Mouse (Mus musculus): ENCODE measurements at regions not wholly inside any gene's neighbourhood (a gene's known extent, or its start where the extent isn't known, plus 50 kb on each side); places are given as distances from the start of the nearest gene placed in this dataset.
"Not testable (repeated sequence)": the region's sequence is repeated elsewhere in the genome, so short reads cannot be mapped to it uniquely, and the experiment has no call there.

DNA sequence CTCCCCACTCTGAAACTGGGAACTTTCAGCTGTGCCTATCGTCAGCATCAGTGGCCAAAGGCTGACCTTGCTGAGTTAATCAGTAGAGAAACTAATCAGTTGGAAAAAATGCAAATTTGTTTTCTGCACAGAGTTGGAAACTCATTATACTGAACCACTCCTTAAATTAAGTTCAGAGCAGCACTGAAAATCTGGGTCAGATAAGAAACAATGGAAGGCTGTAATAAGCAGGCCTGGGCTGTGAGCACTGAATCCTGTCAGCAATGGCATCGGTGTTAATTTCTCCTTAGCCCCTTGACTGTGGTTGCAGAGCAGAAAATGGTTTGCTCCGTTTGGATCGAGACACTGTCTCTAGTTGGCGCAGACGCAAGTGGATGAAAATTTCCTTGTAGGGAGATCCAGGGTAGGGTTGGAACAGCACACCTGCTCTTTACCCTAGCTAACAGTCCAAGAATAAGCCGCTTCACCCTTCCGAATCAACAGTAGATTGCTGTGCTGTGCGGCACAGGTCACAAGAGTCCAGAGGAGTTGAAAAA lies 289.4 kb downstream of the Tox3 start:
- no peak for DNase-seq
- intact Hi-C loops (cut with DNase I): no loop called here

DNA sequence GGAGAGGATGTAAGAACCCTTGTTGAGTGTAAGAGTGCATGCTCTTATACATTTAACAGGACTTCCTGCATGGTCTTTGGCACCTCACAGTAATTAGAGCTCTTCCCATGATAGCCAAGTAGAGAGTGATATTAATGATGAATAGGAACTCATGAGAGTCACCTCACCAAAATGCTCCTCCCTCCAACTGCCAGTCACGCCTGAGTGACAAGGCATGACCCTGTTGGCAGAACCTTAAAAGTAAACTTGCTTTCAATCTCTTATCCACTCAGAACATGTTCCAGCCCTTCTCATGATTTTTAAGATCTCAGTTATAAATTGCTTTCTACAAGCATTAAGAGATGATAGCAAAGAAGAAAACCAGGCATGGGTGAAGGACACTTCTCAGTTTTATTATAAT lies 291.8 kb downstream of the Tox3 start:
- intact Hi-C loops (cut with DNase I): no loop called here

DNA sequence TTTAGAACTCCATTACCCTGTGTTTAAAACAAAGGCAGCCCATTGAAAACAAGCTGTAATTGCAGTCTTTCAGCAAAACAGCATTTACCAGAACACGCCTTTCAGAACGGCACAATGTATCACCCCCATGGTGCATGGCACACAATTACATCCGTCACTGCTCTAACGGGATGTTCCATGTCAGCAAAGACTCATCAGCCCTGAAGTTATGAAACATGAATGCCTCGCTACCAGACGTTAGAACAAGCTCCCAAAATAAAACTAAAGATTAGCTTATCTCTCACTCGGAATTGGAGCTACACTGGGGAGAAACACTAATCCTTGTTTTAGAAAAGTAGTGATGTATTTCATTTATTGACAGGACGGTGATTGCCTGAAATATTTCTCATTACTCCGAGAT lies 301.4 kb downstream of the Tox3 start:
- intact Hi-C loops (cut with DNase I): no loop called here
- DNase-seq: peak; percentile 19 to 61

More for the DNA sequence above, 291.8 kb downstream of the Tox3 start:
- DNase-seq: no peak

DNA sequence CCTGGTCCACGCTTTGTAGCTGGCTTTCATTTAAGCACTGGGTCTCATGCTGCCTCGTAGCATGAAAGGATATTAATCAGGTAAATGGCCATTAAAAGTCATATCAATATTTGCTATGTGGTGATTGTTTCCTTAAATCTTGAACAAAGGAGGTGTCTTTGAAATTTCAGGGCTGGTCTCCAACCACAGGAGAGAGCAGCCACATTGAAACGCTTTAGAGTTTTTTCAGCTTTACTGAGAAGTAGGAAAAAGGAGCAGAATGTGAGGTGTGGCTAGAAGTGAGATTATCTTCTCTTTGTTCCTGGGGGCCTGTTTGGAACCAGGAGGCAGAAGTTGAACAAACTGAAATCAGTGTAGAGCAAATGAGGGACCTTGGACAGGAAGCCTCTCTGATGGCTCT lies 311.7 kb downstream of the Tox3 start:
- no peak for DNase-seq
- intact Hi-C loops (cut with DNase I): no loop called here

DNA sequence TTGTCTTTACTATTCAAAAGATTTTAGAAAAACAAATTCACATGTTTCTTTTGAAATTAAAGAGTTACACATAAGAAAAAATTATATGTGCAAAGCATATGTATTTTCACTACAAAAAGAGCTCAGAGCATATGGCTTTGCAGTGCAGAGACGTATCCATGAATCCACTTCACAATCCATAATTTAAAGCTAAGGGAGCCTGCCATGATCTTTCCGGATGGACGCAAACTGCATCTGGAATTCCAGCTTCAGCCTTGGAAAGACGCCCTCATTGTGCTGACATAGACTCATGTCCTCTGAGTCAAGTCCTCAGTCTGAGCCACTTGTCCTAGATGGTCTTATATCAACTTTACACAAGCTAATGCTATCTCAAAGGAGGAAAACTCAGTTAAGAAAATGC lies 315.6 kb downstream of the Tox3 start:
- no peak for DNase-seq
- intact Hi-C loops (cut with DNase I): no loop called here

DNA sequence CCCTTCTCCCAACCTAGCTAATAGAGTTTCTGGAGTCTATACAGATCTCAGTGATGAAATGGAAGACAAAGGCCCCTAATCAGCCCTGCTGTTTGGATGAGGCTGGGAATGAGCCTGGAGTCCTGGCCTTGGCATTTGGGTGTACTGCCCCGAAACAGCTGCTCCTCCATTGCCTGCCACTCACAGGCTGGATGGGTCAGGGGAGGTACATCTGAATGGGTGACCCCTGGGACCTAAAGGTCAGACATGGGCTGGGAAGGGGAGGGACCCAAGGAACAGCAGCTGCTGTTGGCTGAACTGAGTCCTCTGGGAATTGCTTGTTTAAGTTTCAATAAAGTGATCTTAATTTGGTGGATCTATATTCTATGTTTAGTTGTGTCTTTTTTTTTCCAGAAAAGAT lies 316.9 kb downstream of the Tox3 start:
- no peak for DNase-seq
- intact Hi-C loops (cut with DNase I): no loop called here

DNA sequence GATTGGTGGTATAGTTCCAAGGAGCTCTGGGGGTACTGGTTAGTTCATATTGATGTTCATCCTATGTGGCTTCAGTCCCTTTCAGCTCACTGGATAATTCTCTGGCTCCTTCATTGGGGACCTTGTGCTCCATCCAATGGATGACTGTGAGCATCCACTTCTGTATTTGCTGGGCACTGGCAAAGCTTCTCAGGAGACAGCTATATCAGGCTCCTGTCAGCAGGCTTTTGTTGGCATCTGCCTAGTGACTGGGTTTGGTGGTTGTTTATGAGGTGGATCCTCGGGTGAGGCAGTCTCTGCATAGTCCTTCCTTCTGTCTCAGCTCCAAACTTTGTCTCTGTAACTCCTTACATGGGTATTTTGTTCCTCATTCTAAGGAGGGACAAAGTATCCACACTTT lies 330.2 kb downstream of the Tox3 start:
- DNase-seq: peak in 1 of 2 experiments; percentile 35
- intact Hi-C loops (cut with DNase I): not testable (repeated sequence)

DNA sequence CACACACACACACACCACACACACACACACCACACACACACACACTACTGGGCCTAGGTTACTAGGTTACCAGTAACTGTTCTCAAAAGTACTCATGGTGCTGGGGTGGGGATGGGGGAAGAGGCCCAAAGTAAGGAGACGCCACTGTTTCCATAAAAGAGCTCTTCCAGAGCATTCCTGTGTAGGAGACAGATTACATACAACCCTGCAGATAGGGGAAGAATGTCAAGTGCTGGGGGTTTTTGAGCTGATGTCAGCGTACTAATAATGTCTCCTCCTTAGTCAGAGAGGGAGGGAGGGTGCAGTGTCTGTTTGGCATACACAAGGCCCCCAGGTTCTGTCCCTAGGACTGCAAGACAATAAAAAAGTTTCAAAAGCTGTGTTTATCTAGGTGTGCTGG lies 334.4 kb downstream of the Tox3 start:
- peak; percentile 62 to 72 for DNase-seq
- intact Hi-C loops (cut with DNase I): loop anchor here (5.0 kb wide), 1 partner anchor 119 kb away; no protein-coding TSS in a partner anchor

DNA sequence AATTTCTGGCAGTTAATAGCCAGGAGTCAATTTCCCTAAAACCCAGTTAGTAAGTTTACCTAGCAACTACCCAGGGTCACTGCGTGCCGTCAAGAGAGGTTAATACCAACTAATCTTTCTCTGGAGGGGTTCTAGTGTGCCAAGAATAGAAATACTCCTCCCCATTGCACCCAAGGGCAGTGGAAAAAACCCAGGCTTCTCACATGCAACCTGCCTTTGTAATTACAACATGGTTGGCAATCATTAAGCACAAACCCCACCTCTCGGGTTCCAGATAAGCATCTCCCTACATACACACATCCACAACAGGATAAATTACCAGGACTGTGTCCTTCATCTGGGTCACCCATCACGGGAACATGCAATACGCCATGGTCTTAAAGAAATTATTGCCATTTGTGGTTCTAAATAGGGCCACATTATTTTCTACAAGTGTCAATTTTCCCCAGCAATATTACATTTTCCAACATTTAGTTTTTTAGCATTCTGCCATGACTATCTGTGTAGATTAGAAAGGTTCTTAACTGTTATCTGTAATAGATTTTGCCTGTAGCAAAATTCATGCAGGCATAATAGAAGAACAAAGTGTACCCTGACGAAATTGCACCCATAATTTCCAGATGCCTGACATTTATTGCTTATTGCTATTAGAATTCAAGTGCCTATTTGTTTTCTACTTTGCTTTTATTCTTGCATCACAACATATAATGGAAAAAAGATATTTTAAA lies 336.3 kb downstream of the Tox3 start:
- no peak for DNase-seq
- intact Hi-C loops (cut with DNase I): loop anchor here (5.0 kb wide), 1 partner anchor 120 kb away; no protein-coding TSS in a partner anchor

DNA sequence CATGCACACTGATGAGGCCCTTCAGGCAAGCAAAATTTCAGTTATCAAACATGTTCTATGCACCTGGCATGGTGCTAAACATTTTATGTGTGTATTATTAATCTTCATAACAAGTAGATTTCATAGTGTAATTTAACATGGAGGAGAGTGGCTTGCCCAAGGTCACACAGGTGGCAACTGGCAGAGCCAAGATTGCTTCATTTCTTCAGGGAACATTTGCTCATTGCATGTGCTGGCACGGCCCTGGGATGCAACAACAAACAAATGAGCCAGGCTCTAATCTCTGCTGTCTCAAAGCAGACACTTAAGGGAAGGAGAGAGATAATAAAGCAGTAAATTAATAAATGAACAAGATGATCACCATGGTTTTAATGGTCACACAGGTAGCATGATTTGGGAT lies 338.7 kb downstream of the Tox3 start:
- DNase-seq: no peak
- intact Hi-C loops (cut with DNase I): loop anchor here (10.0 kb wide), 1 partner anchor 495 kb away; no protein-coding TSS in a partner anchor

DNA sequence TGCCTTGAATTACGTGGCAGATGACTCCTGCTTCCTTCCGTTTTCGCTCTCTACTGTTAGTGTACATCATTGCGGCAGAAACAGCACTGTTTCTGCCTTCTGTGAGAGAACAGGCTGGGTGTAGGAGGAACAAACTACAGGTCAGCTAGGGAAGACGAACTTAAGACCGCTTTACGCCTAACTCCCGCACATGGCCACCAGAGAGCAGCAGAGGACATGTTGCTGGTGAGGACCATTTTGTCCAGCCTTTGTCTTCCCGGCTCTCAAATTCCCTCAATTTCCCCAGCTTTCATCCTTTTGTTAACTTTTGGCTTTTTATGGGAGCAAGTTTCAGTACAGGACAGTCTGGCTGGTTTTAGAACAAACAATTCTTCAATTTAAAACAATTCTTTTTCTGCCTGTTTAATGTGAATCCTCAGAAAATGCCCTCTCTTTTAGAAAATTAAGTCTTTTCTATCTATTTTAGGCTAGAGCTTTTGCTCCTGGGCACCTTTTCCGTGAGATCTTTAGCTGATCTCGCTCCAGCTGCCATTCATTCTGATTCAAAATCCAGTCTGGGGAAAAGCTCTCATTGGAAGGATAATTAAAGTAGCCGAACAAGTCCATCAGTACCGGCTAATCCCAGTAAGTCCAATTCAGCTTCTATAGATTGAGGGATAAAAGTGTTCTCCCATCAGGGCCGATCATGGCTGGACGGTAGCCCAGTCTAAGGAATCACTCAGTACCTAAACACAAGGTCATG lies 347.1 kb downstream of the Tox3 start:
- peak; percentile 84 to 91 for DNase-seq
- intact Hi-C loops (cut with DNase I): loop anchor here (1.0 to 10.0 kb wide), 7 partner anchors 150 to 792 kb away; partner anchors contain the start of gene Tox3

DNA sequence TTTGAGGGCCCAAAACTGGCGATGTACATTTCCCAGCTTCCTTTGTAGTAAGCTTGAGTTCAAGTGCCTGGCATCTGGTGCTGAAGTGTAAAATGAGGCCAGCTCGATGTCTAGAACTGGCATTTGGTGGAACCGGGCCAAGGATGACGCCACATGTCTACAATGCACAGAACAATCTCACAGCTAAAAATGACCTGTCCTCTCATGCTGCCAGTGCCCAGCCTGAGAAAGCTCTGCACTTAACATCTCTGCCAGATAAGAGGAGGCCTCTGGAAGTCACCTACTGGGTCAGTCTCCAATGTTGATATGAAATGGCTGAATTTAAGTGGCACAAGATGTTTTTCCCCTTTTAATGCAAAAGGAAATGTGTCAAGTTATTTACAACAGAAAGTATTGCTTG lies 354.4 kb downstream of the Tox3 start:
- peak; percentile 66 to 89 for DNase-seq
- intact Hi-C loops (cut with DNase I): no loop called here

DNA sequence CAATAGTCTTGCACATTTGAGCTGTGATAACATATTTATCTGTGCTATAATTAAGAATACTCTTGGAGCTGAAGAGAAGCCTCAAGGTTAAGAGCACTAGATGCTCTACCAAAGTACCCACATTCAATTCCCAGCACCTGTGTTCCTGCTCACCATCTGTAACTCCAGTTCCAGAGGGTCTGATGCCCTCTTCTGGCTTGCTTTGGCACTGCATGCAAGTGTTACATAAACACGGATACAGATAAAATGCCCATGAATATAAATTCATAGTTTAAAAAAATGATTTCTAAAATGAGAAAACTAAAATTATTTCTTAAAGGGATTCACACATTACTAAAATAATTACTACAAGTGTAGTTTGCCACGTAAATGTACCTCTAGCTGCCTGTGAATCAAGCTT lies 364.3 kb downstream of the Tox3 start:
- intact Hi-C loops (cut with DNase I): no loop called here
- no peak for DNase-seq

DNA sequence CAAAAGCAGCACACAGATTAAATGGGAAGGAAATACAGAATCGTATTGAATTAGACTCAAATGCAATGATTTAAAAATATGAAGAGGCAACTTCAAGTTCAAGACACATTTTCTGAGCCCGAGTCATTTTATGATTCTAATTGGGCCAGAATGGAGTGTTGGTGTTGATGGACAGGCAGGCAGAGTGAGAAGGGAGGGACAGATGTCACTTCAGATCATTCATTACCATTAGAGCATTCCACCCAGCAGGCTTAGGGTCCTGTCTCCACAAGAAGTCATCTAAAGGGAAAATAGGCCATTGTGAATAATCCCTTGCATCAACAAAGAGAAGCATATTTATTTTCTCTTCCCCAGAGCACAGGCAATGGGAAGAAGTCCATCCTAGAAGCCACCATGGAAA lies 365.6 kb downstream of the Tox3 start:
- intact Hi-C loops (cut with DNase I): no loop called here
- DNase-seq: no peak

DNA sequence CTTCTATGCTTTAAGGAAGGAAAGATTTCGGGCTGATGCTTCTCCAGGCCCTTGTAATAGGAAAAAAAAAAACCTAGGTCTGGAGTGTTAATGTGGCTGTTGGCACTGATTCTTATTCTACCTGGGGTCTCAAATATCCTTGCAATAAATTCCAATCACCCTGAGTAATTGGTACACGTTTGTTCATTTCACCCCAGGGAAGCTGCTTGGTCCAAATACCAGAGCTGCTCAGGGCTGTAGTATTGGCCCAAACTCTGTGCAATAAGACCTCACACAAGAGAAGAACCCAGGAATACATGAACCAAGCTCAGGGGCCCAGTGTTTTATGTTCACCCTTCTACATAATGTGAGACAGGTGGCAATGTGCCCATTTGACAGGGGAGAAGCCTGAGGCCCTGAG lies 366.8 kb downstream of the Tox3 start:
- intact Hi-C loops (cut with DNase I): no loop called here
- no peak for DNase-seq

DNA sequence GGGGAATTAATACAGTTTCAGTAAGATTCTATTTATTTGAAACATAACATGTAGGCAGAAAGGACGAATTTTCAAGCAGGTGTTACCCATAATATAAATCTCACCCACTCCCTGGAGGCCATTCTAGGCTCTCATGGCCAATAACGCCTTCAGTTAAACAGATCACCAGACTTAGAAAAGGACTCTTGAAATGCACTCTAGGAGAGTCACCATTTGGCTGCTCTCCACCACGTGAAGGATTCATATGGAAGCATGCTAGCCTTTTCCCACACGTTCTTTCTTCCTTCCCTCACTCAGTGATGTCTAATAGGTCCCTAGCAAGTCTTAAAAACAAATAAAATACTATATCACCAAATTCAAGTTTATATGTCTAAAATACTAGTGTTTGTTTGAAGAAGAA lies 367.7 kb downstream of the Tox3 start:
- DNase-seq: no peak
- intact Hi-C loops (cut with DNase I): no loop called here

DNA sequence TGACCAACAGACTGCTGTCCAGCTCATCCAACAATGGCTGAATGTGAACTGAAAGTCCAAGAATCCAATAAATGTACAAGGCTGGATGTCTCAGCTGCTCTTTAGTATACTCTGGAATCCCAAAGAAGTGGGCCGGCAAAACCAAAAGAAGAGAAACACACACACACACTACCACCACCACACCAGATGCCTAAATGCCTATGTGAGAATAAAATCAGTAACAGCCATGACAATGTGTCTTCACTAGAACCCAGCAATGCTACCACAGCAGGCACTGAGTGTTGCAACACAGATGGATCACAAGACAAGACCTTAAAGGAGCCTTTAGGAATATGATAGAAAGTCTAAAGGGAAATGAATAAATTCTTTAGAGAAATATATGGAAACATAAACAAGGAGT lies 385.3 kb downstream of the Tox3 start:
- intact Hi-C loops (cut with DNase I): no loop called here
- no peak for DNase-seq

DNA sequence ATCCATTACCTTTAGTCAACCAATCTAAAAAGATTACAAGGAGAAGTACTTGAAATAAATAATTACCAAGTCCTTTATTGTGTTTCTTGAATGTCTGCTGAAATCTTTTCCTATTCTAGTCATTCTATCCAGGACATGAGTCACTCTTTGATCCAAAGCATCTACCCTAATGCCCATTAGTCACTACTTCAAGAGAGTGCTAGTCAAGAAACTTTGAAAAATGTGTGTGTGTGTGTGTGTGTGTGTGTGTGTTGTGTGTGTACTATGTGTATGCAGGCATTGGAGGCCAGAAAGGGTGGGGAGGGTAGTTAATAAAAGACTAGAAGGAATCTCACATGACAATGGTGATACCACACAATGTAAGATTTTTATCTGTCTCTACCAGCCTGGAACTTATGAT lies 390.7 kb downstream of the Tox3 start:
- no peak for DNase-seq
- intact Hi-C loops (cut with DNase I): no loop called here

DNA sequence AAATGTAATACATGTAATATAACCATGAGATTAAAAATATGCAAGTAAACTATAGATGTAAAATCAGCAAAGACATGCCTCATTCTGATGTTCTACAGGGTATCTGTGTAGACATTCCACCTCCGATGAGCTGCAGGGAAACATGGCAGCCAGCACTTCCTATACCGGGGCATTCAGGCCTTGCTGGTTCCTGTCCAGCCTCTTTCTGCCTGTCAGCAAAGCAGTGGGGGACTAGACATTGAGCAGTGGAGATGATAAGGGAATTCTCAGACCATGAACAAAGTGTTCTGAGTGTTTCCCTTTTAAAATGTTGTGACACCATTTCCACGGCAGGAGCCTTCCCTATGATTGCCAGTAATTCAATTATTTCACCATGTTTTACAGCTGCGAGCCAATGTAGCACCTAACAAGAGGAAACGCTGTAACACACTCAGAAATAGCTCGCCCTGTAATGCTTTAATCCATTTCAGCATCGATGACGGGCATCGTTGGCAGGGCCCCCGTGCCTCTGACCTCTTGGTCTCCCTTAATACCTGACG lies 391.6 kb downstream of the Tox3 start:
- intact Hi-C loops (cut with DNase I): no loop called here
- peak in 1 of 2 experiments; percentile 8 for DNase-seq

DNA sequence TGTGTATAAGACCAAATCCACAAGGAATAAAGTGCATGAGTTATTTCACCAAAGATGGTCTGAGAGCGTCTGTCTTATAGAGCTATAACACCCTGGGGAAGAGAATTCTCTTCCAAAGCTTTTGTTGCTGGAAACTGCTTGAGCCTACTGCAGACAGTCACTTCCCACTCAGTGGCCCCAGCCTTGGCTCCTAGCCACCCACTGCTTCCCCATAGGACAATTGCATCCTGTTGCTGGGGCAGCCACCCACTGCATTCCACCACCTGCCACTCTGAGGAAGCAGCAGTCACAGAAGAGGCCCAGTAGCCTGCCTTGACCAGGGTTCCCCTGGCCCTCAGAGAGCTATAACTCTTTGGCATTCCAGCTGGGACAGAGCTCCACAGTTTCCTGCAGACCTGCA lies 409.3 kb downstream of the Tox3 start:
- peak in 1 of 2 experiments; percentile 4 for DNase-seq
- intact Hi-C loops (cut with DNase I): no loop called here

DNA sequence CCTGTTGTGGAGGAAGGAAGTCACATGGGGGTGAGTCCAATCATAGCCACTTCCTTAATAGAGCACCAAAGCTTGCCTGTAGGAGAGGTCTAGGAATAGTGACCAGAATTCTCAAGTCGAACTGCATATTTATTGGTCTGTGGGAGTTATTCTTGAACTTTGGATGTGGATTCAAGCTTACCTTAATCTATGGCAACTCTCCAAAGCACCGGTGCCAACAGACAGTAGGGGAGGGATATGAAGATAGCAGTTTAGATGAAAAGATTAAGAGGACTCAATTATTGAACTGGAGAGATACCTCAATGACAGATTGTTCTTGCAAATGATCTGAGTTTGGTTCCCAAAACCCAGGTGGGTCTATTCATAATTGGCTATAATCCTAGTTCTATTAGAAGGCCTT lies 413.6 kb downstream of the Tox3 start:
- intact Hi-C loops (cut with DNase I): no loop called here
- no peak for DNase-seq
